Mouse (Mus musculus) liver, embryonic 14.5 days (tissue): ENCODE data around the gene Marveld3.

Experiments used
- CTCF ChIP-seq: IDR thresholded peaks from 2 replicates; pipeline ENCODE4 v1.5.1; 2016; ENCODE audit warnings: antibody characterized with exemption, low read depth, control low read depth
- EP300 ChIP-seq: IDR thresholded peaks from 2 replicates; pipeline ENCODE4 v1.6.1; 2016; ENCODE audit warnings: antibody characterized with exemption, low read depth

- TF ChIP-seq EP300 (no peak), CTCF (no peak)
Measured at GRCm38 (mm10) chr8:109992166-109992565, 30.2 kb upstream of the Marveld3 start.
